Mouse (Mus musculus) hindbrain, embryonic 12.5 days (tissue): Measurements from ENCODE around the gene Rfc5. TPM values are rescaled to one million over a fixed set of nuclear protein-coding genes. Genes with fewer than 3 reads are reported as not detected.

Experiments
- ATAC-seq: fragments of 200-750 bp; cut with Nextera tagmentation; 2 replicates; pipeline ENCODE4 v1.8.0; 2017; ENCODE audit warnings: moderate TSS enrichment; ENCODE audit not compliant: low FRiP score
- H3K27ac ChIP-seq: fragments of 300-500 bp; sonication (generic); 2 replicates; pipeline ENCODE4 v1.5.1; 2016; ENCODE audit warnings: mild to moderate bottlenecking
- H3K27me3 ChIP-seq: fragments of 300-500 bp; sonication (generic); 2 replicates; pipeline ENCODE4 v1.6.1; 2016; ENCODE audit warnings: mild to moderate bottlenecking
- H3K36me3 ChIP-seq: fragments of 300-500 bp; sonication (generic); 2 replicates; pipeline ENCODE4 v1.6.1; 2016; ENCODE audit warnings: mild to moderate bottlenecking
- H3K4me1 ChIP-seq: fragments of 300-500 bp; sonication (generic); 2 replicates; pipeline ENCODE4 v1.6.1; 2016
- H3K4me2 ChIP-seq: fragments of 300-500 bp; sonication (generic); replicated peaks from 2 replicates; pipeline ENCODE4 v1.6.1; 2016; ENCODE audit warnings: mild to moderate bottlenecking
- H3K4me3 ChIP-seq: fragments of 300-500 bp; sonication (generic); 2 replicates; pipeline ENCODE4 v1.5.1; 2016; ENCODE audit warnings: mild to moderate bottlenecking
- H3K9ac ChIP-seq: fragments of 300-500 bp; sonication (generic); 2 replicates; pipeline ENCODE4 v1.6.1; 2016; ENCODE audit warnings: mild to moderate bottlenecking, moderate library complexity
- H3K9me3 ChIP-seq: fragments of 300-500 bp; sonication (generic); replicated peaks from 2 replicates; pipeline ENCODE4 v1.6.1; 2016; ENCODE audit warnings: mild to moderate bottlenecking
- WGBS: fragments of 180-500 bp; shearing (Covaris S2); methylation state at CpG from one replicate; pipeline ENCODE4 v1.1.7; 2016; 5-methylcytosine and 5-hydroxymethylcytosine counted together
- polyA plus RNA-seq: library from polyadenylated mRNA; unstranded; fragments of >200 nt; fragmentation: Nextera tagmentation; extraction: Ambion mirVana; gene quantifications from 2 replicates; pipeline ENCODE4 v1.2.1, GENCODE M21; 2016

Gene Rfc5
- polyA plus RNA-seq, 1 experiment from 2014 or later = 55.3 TPM

GRCm38 (mm10) chr5:117370592-117370991 is 18.3 kb downstream of the Rfc5 start:
- Histone ChIP-seq H3K4me2 (no peak overlapping the region), H3K36me3 (peaks cover 92% of the 10 kb centered on the region), H3K4me3 (no peak overlapping the region), H3K27ac (no peak overlapping the region), H3K9me3 (no peaks in the 10 kb centered on the region), H3K27me3 (no peaks in the 10 kb centered on the region), H3K9ac (no peak overlapping the region), H3K4me1 (0 out of 2 replicates have a peak, but pooled peaks cover 2% of the 10 kb centered on the region)
- no peak for ATAC-seq
- WGBS = 89% methylated on average over 10 of the region's 10 CpGs

DNA sequence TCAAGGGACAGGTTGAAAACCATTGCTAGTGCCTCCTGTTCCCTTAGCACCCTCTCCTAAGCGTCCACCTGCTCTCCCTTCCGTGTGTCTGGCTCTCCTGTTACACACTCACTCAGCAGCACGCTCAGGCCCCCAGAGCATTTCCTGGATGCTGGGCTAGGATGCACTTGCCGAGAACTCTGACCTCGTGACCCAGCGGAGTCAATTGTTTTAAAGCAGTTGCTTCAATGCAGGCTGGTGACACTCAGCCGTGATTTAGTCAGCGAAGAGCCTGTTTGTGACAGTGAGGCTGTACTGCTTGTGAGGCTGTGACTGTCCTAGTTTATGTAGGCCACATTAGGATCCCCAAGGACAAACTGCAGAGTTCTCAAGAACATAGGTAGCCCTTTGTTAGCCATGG is 21.6 kb downstream of the Rfc5 start:
- H3K36me3 ChIP-seq = peaks cover 85% of the 10 kb centered on the region
- H3K9ac ChIP-seq = no peak overlapping the region
- 50% methylated on average over 8 of the region's 8 CpGs for WGBS

GRCm38 (mm10) chr5:117365904-117366561 is 22.8 kb downstream of the Rfc5 start:
- no peak overlapping the region for H3K27ac ChIP-seq
- no peaks in the 10 kb centered on the region for H3K9me3 ChIP-seq
- H3K4me2 ChIP-seq = no peak overlapping the region
- H3K36me3 ChIP-seq = peaks cover 74% of the 10 kb centered on the region
- H3K27me3 ChIP-seq = no peaks in the 10 kb centered on the region
- H3K9ac ChIP-seq = no peak overlapping the region
- no peak overlapping the region for H3K4me3 ChIP-seq
- ATAC-seq = no peak
- peaks cover 13% of the 10 kb centered on the region for H3K4me1 ChIP-seq
- WGBS = 93% methylated on average over 13 of the region's 13 CpGs

More for the DNA sequence above, 21.6 kb downstream of the Rfc5 start:
- no peak overlapping the region for H3K27ac ChIP-seq
- no peak for ATAC-seq
- H3K4me3 ChIP-seq = no peak overlapping the region
- H3K9me3 ChIP-seq = no peaks in the 10 kb centered on the region
- no peaks in the 10 kb centered on the region for H3K27me3 ChIP-seq
- H3K4me1 ChIP-seq = peaks cover 10% of the 10 kb centered on the region; the same call in 1 of the 2 replicates
- H3K4me2 ChIP-seq = no peak overlapping the region

GRCm38 (mm10) chr5:117364821-117365220 is 24.0 kb downstream of the Rfc5 start:
- H3K9me3 ChIP-seq = no peaks in the 10 kb centered on the region
- H3K4me2 ChIP-seq = no peak overlapping the region
- H3K4me3 ChIP-seq = no peak overlapping the region
- peaks cover 25% of the 10 kb centered on the region for H3K4me1 ChIP-seq
- 82% methylated on average over 3 of the region's 3 CpGs for WGBS
- no peak overlapping the region for H3K9ac ChIP-seq
- ATAC-seq = no peak
- H3K27ac ChIP-seq = no peak overlapping the region
- no peaks in the 10 kb centered on the region for H3K27me3 ChIP-seq
- peaks cover 62% of the 10 kb centered on the region for H3K36me3 ChIP-seq

GRCm38 (mm10) chr5:117363066-117363782 is 25.6 kb downstream of the Rfc5 start:
- Histone ChIP-seq H3K9me3 (no peaks in the 10 kb centered on the region), H3K9ac (no peak overlapping the region), H3K4me1 (peaks cover 35% of the 10 kb centered on the region), H3K27me3 (no peaks in the 10 kb centered on the region), H3K27ac (no peak overlapping the region), H3K4me2 (no peak overlapping the region), H3K36me3 (peaks cover 48% of the 10 kb centered on the region), H3K4me3 (no peak overlapping the region)
- 56% methylated on average over 15 of the region's 15 CpGs for WGBS
- ATAC-seq = no peak

GRCm38 (mm10) chr5:117361590-117361989 is 27.3 kb downstream of the Rfc5 start:
- ATAC-seq = no peak
- H3K9me3 ChIP-seq = no peaks in the 10 kb centered on the region
- peaks cover 41% of the 10 kb centered on the region for H3K4me1 ChIP-seq
- no peaks in the 10 kb centered on the region for H3K27me3 ChIP-seq
- H3K4me3 ChIP-seq = no peak overlapping the region
- peaks cover 33% of the 10 kb centered on the region for H3K36me3 ChIP-seq
- H3K4me2 ChIP-seq = no peak overlapping the region
- no peak overlapping the region for H3K9ac ChIP-seq
- 94% methylated on average over 4 of the region's 4 CpGs for WGBS
- no peak overlapping the region for H3K27ac ChIP-seq

DNA sequence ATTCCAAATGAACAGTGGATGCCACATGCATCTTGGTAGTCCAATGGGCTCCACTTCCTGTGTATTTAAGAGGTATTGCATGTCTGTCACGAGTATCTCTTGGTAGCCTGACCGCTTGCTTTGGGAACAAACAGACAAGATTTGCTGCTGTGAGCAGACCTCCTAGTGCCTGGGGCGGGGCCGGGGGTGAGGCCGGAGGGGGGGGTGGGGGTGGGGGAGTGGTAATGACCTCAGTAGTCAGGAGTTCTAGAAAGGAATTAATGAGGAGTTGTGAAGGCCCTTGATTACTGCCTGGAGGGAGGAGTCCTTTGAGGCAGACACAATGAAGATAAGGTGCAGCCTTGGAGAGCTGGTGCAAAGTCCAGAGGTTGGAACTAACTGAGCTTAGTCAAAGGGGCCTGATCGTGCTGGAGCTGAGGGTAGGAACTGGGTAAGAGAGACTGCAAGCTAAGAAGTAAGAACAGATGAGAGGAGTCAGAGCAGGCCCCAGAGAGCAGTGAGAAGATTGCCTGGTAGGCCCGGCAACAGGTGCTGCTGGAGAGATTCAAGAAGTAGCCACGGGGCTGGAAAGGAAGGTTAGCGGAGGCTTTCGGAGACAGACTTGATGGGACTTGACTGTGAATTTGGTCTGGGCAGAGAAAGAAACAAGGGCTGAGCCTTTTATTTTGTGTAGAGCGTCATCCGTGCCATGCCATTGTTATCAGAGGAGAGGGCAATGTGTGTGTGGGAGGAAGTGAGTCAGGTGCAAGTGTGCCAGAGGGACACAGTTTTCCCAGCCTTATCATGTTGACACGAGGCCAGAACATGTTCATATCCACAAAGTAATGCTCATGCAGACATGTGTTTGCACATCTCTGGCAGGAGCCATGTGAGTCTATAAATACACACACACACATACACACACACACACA is 28.0 kb downstream of the Rfc5 start:
- no peak overlapping the region for H3K4me3 ChIP-seq
- H3K27me3 ChIP-seq = no peaks in the 10 kb centered on the region
- H3K9me3 ChIP-seq = no peaks in the 10 kb centered on the region
- no peak overlapping the region for H3K4me2 ChIP-seq
- 50% methylated on average over 13 of the region's 13 CpGs for WGBS
- ATAC-seq = no peak
- no peak overlapping the region for H3K27ac ChIP-seq
- peaks cover 48% of the 10 kb centered on the region for H3K4me1 ChIP-seq
- peaks cover 27% of the 10 kb centered on the region for H3K36me3 ChIP-seq
- no peak overlapping the region for H3K9ac ChIP-seq

DNA sequence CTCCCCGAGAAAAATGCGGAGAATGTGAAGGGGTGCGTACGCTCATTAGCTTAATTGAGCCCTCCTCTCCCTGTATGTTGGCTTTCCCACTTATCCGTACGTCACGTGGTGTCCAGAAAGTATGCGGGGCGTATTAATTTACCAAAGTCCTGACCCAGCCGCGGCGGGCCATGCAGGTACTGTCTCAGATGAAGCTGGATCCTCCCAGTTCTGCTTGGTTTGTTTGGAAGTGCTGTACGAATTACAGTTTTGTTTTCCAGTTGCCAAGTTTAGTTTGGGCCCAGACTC is 28.7 kb downstream of the Rfc5 start:
- no peak overlapping the region for H3K4me3 ChIP-seq
- H3K36me3 ChIP-seq = peaks cover 20% of the 10 kb centered on the region
- H3K27me3 ChIP-seq = no peaks in the 10 kb centered on the region
- H3K4me2 ChIP-seq = no peak overlapping the region
- H3K9me3 ChIP-seq = no peaks in the 10 kb centered on the region
- no peak for ATAC-seq
- WGBS = 57% methylated on average over 13 of the region's 13 CpGs
- H3K9ac ChIP-seq = no peak overlapping the region
- peaks cover 51% of the 10 kb centered on the region for H3K4me1 ChIP-seq
- H3K27ac ChIP-seq = no peak overlapping the region

- H3K9ac ChIP-seq = no peak overlapping the region
Measured at GRCm38 (mm10) chr5:117359497-117360227, 29.2 kb downstream of the Rfc5 start.

DNA sequence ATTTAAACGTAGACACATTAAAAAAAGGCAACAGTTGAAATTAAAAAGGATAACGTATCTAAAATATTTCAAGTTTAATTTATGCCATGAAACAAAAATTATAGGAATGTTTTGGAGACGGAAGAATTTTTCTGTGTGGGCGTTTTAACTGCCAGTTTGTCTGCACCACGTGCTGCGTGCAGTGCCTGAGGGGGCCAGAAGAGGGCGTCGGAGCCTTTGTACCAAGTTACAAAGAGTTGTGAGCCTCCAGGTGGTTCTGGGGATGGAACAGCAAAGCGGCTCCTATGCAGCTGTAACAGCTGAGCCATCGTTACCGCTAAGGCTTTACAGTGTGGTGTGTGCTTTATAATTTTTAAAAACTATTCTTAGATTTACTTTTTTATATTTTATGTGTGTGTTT is 30.1 kb downstream of the Rfc5 start:
- Histone ChIP-seq H3K36me3 (peaks cover 8% of the 10 kb centered on the region; the same call in 1 of the 2 replicates), H3K4me2 (peak overlapping the region; percentile 89), H3K9ac (no peak overlapping the region), H3K27me3 (no peaks in the 10 kb centered on the region), H3K9me3 (no peaks in the 10 kb centered on the region), H3K4me1 (peaks cover 51% of the 10 kb centered on the region), H3K27ac (no peak overlapping the region), H3K4me3 (peak overlapping the region; percentile 91; the same call in 1 of the 2 replicates)
- WGBS = 37% methylated on average over 11 of the region's 11 CpGs
- no peak for ATAC-seq

More at GRCm38 (mm10) chr5:117359497-117360227, 29.2 kb downstream of the Rfc5 start:
- Histone ChIP-seq H3K36me3 (peaks cover 15% of the 10 kb centered on the region; the same call in 1 of the 2 replicates), H3K4me3 (no peak overlapping the region), H3K27me3 (no peaks in the 10 kb centered on the region), H3K4me1 (peaks cover 51% of the 10 kb centered on the region), H3K27ac (no peak overlapping the region), H3K9me3 (no peaks in the 10 kb centered on the region), H3K4me2 (no peak overlapping the region)
- WGBS = 47% methylated on average over 7 of the region's 7 CpGs
- ATAC-seq = no peak

GRCm38 (mm10) chr5:117358248-117358630 is 30.6 kb downstream of the Rfc5 start:
- H3K9ac ChIP-seq = peak overlapping the region; percentile 96
- 8% methylated on average over 6 of the region's 6 CpGs for WGBS
- peaks cover 3% of the 10 kb centered on the region; the same call in 1 of the 2 replicates for H3K36me3 ChIP-seq
- peak overlapping the region; percentile 91 for H3K4me3 ChIP-seq
- H3K4me1 ChIP-seq = peaks cover 46% of the 10 kb centered on the region
- no peaks in the 10 kb centered on the region for H3K27me3 ChIP-seq
- H3K4me2 ChIP-seq = peak overlapping the region; percentile 89
- no peak for ATAC-seq
- no peaks in the 10 kb centered on the region for H3K9me3 ChIP-seq
- peak overlapping the region; percentile 94; the same call in 1 of the 2 replicates for H3K27ac ChIP-seq
